Mouse (Mus musculus) thymus, postnatal 4 days (tissue): ENCODE measurements around the gene Tbk1.
A peak's percentile ranks its signal among the peaks of the same experiment; 100 is the strongest.

ENCODE experiments used
- DNase-seq: peaks from one replicate; pipeline ENCODE4 v3.0.0; 2021

Gene Tbk1

DNA sequence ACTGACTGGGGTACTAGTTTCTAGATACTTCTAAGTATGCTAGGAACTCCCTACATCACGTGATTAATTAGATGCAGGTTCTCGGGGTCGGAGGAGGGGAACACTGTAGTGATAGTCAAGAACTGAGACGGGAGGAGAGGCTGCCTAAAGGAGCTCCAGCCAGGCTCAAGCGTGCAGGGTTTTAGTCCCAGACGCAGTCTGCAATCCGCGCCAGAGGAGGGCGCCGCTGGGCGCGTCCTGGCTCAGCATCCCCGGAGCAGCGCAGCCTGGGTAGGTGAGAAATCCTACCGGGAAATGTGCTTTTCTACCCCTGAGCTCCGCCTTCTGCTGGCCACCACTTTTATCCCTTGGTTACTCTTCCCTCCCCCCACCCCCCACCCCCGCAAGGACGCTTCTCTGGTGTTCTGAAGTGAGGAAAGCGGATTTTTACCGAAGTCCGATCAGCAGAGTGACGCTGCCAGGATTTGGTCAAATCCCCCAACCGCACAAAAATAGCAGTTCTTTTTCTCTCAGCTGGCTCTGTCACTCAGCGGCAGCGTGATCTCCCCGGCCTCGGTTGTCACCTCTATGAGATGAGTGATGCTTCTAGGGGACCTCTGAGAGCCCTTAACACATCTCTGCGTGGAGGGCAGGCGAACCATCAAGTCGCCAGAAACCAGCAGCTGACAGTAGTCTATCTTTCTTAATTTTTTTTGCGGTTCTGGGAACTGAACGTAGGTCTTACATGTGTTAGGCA, 53.3 kb downstream of the Tbk1 start:
- peak; percentile 70 for DNase-seq

DNA sequence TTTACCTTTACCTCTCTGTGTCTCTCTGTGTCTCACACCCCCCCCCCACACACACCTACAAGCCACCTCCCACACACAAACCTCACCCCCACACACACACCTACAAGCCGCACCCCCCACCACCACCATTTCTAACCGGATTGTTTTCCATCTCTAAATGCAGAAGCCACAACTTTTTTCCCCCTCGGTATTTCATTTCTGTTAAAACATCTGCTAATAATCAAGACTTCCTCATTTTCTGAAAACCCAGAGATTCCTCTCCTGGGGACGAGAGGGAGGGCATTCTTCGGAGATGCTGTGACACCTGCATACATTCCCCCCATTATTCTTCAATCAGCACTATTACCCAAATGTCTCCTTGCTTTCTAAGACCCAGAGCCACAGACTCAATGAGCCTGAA, 55.0 kb downstream of the Tbk1 start:
- DNase-seq = no peak

DNA sequence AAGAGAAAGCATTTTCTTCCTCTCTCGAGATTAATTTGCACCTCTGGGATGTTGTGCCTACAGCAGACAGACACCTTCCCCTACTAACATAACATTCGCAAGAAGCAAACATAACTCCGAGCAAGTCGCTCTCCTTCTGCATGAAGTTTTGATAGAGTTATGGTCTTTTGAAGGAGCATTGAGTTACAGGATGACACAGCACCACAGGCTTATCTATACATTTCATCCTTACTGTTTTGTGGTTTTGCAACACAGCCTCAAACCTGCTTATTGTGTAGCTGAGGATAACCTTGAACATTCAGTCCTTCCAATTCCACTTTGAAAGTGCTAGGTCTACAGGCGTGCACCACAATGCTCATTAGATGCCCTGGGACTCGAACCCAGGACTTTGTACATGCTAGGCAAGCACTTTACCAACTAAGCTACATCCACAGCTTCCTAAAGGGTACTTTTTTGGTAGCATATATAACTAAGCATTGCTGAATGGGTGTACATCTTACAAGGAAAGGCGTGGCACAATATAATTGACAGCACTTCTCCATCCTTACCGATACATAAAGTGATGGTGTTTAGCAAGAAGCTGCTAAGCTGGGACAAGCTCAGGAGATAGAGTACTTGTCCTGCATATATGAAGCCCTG, 56.1 kb downstream of the Tbk1 start:
- DNase-seq = no peak

DNA sequence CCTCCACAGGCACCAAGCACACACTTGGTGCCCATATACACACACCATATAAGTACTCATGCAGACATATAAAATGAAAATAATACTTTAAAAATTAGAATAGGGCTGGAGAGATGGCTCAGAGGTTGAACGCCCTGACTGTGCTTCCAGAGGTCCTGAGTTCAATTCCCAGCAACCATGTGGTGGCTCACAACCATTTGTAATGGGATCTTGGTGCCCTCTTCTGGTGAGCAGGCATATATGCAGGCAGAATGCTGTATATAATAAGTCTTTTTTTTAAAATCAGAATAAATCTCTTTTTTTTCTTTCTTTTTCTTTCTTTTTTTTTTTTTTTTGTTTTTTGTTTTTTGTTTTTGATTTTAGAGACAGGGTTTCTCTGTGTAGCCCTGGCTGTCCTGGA, 57.3 kb downstream of the Tbk1 start:
- no peak for DNase-seq

DNA sequence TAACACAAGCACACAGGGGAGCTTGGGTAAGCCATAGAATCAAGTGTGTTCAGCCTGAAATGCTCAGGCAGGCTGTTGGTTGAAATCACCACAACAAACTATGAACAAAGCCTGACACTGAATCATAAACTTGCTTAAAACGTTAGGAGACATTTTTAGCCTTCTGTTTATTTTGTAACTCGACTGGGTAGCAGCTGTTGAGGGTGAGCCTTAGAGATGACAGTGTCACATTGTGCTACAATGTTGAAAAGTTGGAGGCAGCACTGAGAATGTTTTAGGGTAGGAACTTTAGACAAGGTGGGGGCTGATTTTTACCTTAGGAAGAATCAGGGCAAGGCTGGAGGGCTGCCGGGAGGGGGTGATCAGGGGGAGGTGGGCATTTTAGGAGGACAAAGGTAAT, 58.1 kb downstream of the Tbk1 start:
- no peak for DNase-seq

DNA sequence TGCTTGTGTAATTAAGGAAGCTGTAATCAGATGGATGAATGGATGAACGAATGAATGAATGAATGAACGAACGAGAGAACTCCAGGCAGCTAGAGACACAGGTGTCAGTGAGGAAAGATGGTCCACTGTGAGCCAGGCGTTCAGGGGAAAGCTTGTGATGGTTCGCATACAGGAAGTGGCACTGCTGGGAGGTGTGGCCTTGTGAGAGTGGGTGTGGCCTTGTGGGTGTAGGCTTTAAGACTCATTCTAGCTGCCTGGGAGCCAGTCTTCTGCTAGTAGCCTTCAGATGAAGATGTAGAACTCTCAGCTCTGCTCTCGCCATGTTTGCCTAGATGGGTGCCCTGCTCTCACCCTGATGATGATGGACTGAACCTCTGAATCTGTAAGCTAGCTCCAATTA, 59.5 kb downstream of the Tbk1 start:
- peak; percentile 58 for DNase-seq

DNA sequence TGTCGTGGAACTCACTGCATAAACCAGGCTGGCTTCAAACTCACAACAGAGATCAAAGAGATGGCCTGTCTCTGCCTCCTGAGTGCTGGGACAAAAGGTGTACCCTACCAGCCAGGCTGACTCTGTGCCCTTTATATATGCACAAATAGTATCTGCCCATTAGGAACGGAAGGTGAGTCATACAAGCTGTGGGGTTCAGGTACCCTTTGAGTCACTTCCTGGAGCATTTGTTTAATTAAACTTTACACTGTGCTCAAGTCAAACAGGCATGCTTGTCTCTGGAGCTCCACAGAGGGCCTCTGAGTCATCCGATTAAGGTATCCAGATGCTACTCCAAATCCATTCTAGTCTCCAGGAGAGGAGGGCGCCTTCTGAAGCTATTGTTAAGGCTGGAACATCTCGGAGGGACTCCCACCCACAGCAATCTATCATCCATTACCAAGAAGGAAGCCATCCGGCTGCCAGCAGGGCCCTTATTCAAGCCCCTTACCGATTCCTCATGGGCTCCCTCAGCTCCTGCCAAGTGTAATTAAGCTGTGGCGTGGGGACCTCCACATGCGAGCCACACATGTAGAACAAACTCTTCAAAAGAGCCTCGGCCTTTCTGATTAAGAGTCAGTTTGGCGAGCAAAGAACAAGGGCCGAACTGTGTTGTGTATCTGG, 65.5 kb downstream of the Tbk1 start:
- no peak for DNase-seq

DNA sequence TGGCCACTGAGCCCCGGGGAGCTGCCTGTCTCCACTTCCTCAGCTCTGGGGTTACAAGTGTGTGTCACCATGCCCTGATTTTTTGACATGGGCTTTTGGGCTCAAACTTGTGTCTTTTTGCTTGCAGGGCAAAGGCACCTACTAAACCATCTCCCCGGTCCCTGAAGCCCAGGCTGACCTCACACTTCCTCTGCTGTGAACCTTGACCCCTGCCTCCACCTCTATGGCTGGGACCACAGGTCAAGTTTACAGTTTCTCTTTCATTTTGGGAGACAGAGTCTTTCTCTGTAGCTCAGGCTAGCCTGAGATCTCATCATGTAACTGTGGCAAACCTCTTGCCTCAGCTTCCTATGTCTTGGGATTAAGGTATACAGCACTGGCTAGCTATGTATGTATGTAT, 66.9 kb downstream of the Tbk1 start:
- DNase-seq = no peak

DNA sequence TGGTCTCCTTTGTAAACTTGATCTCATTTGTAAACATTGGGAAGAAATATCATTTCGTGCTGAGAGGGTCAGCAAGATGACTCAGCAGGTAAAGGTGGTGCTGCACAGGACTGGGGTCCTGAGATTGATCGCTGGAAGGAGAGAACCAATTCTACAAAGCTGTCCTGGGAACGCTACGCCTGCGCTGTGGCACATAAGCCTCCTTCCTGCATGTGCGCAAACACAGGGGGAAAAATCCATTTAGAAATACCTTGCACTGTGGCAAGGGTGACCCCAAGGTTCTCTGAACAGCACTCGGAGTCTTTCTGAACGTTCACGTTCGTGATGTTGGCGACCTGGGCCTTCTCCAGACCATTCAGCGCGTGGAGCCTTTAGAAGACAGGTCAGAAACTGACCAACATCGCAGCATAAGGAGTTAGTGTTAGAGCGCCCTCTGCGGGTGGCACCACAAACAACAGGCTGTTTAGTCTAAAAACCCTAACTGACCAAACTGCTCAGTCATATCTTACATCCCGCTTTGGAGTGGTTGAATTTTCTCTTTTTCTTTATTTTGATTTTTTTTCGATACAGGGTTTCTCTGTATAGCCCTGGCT, 70.5 kb downstream of the Tbk1 start:
- DNase-seq = peak; percentile 86

DNA sequence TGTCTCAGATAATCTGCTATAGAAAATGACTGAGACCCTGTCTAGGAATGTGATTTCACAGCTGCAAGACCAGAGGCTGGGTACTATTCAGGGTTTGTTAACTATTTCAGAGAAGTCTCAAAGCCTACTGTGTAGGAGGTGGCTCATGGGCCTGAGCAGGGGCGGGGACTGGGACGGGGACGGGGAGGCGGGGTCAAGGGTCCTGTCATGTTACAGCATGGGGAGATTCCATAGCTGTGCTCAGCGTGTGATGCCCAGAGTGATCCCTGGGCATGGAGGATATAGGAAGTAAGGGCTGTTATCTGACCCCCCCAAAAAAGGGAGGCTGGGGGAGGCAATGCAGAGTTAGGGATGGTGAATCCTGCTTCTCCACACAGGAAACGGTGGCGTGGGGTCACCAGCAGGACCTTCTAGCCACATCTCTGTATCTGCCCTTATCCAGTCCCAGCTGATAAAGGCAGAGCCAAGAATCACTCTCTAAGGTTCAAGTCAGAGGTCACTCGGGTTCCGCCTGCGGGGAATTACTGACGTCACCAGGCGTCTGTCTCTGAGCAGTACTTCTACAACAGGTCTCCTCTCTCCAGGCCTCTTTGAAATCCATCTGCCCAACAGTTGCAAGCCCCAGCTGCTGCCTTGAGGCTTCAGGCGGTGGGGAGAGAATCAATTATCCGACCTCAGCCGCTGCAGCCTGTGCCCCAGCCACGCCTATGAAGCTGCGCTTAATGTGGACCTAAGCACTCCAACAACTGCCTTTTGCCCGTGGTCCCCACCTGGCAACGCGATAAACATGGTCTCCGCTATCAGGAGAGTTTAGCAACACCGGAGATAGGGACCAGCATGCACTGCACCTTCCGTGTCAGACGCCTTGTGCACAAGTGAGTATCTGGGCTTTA, 76.6 kb downstream of the Tbk1 start:
- DNase-seq = no peak

DNA sequence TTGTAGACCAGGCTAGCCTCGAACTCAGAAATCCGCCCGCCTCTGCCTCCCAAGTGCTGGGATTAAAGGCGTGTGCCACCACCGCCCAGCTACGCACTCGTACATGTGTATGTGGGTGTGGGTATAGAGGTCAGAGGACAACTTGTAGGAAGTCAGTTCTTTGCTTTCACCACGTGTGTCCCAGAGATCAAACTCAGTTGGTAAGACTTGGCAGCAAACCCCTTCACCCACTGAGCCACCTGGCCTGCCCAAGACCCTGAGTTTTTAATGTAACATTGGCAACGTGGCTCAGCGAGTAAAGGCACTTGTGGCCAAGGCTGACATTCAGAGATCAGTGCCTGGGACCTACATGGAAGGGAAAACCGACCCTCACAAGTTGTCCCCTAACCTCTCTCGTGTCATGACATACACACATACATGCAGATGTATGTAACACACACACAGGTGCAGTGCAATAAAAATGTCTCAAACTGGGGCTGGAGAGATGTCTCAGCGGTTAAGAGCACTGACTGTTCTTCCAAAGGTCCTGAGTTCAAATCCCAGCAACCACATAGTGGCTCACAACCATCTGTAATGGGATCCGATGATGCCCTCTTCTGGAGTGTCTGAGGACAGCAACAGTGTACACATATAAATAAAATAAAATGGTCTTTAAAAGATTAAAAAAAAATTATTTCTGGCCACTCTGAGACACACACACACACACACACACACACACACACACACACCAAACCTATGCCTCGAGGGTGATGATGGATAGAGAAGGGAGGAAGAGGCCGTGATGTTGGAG, 78.6 kb downstream of the Tbk1 start:
- DNase-seq = no peak

DNA sequence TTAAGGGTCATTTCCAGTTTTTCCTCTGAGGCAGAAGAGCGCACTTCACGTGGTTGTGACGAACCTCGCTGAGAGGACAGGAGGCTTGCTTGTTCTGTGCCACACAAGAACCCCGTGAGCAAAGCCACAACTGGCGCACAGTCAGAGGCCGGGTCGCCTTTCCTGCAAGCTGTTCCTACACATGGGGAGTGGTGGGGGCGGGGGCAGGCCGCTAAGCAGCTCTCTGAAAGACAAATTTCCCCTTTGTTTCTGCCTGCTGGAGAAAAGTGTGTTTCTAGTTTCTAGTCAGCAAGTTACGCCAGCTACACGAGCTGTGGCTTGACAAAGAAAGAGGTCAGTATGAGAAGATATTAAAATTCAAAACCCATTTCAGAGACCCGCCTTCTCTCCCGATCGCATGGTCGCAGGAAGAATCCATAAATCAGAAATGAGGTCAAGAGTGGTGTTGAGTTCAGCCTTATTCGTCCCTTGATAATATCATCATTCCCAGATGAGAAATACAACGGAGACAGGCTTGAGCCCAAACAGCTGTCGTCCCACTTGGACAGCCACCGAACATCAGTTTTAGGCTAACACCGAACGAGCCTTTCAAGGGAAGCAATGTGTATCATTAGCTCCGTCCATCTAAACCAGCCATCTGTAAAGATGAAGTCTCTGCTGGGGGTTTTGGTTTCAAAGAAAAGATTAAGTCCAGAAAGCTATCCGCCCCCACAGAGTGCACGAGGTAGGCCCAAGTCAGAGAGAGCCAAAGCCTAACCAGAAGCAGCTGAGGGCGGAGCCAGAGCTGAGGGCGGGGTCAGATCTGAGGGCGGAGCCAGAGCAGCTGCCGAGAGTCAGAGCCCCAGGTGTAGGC, 79.6 kb downstream of the Tbk1 start:
- peak; percentile 95 for DNase-seq

DNA sequence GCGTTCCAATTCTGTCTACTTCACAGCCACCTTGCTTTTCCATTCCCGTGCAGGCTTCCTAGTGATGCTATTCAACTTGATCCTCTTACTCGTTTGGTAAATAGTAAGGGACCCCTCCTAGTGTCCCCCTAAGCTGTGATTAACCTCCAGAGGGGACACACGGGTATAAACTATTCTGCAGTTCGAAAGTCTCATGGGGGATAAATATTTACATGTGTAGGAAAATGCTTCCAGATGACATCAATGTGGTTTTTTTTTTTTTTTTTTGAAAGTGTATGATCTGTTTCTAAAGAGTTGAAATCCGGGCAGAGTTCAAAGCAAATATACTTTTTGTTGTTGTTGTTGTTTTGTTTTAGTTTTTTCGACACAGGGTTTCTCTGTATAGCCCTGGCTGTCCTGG, 80.7 kb downstream of the Tbk1 start:
- DNase-seq = no peak

DNA sequence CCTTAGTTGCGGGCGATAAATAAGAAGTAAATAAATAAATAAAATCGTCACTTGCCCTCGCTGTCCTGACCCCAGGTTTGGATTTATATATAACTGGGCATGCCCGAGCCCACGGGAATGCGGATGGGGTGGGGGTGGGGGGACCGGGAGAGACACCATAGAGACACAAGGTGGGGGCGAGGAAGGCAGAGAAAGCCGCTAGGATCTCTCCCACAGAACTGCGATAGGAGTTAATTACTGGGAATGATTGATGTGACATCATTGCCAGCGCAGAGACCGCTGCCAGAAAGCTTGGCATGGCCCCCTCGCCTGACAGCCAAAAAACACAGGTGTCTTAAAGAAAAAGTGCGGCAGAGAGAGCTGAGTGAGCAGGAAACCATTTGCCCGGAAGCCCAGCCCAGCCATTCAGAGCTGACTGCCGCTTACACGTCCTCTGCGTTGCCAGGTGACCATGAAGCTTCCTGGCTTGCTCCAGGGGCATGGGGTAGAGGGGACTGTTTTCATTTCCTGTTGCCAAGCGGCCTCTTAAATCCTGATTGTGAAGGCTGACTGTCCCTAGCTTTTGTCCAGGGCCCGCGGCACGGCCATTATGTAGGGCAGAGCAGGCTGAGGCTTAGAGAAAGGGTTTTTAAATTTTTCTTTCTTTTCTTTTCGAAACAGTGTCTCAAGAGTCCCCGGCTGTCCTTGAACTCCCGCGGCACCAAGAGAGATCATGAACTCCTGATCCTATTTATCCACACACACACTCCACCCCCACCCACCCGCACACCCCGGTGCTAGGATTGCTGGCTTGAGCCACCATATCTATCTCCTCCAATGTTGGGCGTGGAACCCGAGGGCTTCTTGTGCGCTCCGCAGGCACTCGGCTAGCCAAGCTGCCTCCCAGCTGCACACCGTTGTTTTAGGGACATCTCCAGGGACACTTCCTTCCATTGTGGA, 81.3 kb downstream of the Tbk1 start:
- DNase-seq = peak; percentile 80

DNA sequence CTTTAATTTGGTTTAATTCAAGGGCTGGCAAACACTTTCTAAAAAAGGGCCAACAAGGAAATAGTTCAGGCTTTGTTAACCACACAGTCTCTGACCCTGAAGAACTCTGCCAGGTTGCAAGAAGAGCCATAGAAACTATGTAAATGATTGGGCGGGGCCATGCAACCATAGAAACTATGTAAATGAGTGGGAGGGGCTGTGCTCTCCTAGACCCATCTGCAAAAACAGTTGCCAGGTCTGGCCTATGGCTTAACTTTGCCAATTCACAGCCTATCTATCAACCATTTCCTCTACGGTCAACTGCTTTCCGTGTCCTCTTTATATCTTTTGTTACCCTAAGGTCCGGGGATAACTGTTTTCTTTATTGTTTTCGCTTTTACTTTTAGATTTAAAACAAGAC, 85.4 kb downstream of the Tbk1 start:
- DNase-seq = peak; percentile 36

DNA sequence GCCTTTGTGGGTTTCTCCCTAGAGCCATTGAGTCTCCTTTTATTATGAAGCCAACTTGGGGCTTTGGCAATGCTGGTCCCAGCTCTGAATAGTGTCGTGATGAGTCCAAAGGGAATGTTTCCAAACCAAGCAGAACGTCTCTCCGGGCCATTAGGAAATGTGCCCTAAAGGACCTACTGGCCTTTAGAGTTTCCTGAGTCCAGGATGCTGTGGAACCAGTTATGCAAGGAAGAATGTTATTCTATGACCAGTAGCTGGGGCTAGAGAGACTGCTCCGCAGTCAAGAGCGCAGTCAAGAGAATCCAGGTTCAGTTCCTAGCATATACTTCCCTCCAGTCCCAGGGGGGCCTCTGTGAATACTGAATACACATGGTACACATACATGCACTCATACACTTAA, 86.6 kb downstream of the Tbk1 start:
- DNase-seq = no peak

DNA sequence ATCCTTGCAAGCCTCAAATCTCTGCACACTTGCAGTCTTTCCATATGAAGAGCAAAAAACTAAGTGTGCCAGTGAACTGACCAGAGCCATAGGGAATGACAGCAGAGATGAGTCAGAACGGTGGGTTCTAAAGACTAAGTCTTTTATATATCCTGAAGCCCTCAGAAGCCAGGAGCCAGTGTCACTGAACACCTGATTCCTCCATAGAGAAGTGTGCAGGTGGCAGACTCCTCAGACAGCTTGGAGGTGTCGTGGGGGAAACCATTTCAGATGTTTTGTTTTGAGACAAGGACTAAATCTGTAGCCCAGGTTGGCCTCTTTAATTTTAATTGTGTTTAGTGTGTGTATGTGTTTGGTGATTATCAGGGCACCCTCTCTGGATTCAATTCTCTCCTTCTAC, 87.5 kb downstream of the Tbk1 start:
- DNase-seq = no peak

DNA sequence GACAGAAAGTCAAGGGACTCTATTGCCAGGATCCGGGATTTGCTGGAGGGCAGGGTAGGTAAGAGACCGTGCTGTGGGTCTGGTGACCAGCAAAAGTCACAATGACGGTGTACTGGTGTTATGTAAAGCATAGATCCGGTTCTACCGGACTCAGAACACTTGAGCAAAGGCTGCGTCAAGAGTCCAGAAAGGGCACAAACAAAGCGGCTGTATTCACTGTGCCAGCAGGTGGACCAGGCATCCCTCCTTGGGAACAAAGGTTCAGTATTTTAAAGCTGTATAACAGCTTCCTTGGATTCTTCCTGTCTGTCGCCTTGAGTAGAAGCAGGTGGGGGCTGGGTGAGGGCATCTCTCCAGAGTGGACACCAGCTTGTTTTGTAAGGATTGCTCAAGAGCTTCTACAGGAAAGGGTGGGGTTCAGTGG, 88.1 kb downstream of the Tbk1 start:
- no peak for DNase-seq

DNA sequence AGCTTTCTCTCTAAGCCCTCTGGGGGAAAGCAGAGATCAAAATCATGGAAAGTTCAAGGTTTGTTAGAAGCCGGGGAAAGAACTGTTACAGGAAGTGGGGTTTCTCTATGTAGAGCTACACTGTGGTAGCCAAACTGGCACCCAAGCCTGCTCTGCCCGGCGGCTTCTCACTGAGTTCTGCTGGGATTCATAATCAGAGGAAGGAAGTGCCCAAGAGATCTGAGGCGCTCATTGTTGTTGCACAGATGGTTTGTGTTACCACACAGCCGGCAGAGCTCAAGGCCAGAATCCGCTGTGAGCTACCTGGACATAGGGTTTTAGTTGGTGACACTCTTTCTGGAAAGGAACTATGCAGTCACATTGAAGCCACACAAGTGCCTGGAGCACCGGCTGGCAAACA, 88.6 kb downstream of the Tbk1 start:
- no peak for DNase-seq

DNA sequence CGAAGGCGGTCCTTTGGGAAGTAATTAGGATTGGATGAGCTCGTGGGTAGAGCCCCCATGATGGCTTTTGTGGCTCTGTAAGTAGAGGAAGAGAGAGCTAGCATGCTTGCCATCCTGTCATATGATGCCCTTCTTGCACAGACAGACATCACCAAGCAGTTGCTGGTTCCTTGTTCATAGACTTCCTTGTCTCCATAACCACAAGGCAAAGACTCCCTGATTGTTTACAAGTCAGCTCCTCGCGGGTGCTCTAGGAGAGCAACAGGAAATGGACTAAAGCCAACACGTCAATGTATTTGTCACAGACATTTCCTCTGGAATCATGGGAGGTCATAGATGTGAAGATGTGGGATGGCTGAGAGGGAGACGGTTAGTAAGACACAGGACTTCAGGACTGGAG, 90.0 kb downstream of the Tbk1 start:
- DNase-seq = no peak
